Mouse (Mus musculus) megakaryocyte, adult 5-6 weeks (primary cell): ENCODE results near the gene Gcnt2. TPM values are rescaled to one million over a fixed set of nuclear protein-coding genes. Genes with fewer than 3 reads are reported as not detected.
A peak's percentile ranks its signal among the peaks of the same experiment; 100 is the strongest.

Source experiments
- ATAC-seq: 2 replicates; pipeline ENCODE4 v1.8.0; 2016; ENCODE audit warnings: mild to moderate bottlenecking, inconsistent platforms; ENCODE audit not compliant: poor library complexity, severe bottlenecking
- total RNA-seq, 2 experiments: library from RNA; stranded (forward) in 1 of 2; stranded (reverse) in 1 of 2; fragments of 153-499, 151-499 nt in 1 of 2; fragments of 221-1000, 200-1000 nt in 1 of 2; gene quantifications; 2 replicates each; pipeline versions ENCODE4 v1.2.3 to v1.2.4; 2015 to 2017

Gcnt2 gene
- total RNA-seq, 2 experiments from 2014 or later = 11.7 to 23.6 TPM

DNA sequence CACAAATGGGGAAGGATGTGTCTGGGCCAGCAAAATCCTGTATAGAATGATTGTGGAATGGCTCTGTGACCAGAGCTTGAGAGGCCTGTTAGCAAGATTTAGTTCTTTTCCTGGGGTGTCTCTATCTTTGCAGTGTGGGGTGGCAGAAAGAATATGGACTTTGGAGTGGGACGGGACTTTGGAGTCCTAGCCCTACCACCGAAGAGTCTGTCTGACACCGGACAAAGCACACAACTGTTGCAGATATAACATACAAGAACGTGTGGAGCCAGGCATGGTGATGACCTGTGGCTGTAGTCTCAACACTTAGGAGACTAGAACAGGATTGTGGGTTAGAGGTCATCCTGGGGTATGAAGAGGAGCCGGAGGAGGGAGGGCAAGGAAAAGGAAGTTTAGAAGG, 73.0 kb downstream of the Gcnt2 start:
- ATAC-seq = no peak

DNA sequence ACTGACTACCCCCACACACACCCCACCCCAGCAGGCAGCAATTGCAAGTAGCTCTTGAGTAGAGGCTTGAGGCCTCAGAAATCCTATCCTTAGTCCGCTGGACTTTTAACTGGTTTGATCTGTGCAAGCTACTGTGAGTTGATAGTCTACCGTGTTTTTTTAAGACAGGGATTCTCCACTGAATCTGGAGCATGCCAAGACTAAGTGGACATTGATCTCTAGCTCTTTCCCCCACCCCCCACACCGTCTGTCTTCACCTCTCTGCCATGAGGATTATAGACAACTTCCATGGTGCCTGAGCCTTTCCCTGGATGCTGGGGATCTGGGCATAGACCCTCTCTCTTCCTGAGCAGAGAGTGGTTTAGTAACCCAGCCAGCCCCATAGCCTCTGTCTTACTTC, 74.8 kb downstream of the Gcnt2 start:
- ATAC-seq = no peak

DNA sequence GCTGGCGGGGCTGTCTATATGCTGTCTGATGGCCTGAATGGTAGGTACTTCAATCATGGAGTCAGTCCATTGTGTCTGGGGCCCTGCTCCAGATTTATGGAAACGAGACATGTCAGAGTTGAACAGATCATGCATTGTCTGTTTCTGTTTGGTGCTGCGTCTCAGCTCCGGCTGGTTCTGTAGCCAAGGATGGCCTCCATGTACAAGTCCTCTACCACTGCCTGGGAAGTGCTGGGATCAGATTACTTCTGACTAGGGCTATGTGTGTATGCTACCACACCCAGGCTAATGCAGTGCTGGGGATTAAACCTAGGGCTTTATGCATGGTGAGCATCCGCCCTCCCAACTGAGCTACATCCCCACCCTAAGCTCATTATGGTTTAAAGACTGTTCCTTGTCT, 78.0 kb downstream of the Gcnt2 start:
- no peak for ATAC-seq

DNA sequence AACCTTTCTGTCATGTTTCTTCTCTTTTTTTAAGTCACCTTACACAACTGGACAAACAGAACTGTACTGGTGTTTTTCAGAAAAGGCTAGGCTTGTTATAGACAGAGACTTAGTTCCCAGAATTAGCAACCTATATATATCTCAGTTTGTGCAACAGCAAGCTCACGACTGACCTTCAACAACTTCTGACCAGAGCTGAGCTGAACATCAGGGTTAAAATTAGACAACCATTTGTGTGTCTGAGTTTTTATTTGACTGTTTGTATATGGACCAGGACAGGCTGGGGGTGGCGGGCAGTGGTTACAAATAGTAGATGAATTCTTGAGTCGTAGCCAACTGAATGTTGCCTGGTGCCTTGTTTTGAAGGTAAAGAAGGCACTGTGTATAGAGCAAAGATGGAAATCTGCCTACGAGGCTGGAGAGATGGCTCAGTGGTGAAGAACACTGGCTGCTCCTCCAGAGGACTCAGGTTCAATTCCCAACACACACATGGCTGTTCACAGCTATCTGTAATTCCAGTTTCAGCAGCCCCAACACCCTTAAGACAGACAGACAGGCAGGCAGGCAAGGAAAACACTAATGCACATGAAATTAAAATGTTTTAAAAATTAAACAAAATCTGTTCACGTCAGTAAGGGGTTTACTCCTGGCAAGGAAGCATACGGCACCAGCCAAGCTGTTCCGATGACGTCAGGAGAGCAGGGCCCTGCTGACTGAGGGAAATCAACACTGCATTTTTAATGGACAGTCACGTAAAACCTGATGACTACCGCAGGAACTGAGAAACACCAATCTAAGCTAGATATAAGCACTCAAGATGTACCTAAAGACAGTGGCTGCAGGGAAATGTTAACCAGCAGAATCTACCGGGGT, 79.2 kb downstream of the Gcnt2 start:
- ATAC-seq = no peak

DNA sequence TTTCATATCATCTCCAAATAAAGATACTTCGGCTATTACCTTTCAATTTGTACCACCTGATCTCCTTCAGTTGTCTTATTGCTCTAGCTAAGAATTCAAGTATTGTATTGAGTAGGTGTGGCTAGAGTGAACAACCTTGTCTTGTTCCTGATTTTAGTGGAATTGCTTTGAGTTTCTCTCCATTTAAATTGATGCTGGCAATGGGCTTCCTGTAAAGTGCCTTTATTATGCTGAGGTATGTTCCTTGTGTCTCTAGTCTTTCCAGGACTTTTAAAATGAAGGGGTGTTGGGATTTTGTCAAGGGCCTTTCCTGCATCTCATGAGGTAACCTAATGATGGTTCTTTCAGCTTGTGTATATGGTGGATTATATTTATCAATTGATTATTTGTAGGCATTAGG, 83.5 kb downstream of the Gcnt2 start:
- no peak for ATAC-seq

DNA sequence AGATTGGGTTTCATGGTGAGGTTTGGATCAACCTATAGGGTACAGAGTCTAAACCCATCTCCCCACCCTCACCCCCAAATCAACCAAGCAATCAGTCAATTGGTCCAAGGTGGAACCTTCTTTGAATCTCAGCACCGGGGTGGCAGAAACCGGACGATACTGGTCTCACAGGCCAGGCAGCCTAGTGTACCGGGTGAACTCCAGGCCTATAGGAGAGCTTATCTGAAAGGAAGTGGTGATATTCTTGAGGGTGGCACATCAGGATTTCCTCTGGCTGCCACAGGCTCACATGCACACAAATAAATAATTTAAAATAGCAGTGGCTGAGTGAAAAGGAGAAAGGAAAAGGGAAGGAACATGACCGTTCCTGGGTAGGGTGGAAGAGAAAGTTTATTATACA, 84.4 kb downstream of the Gcnt2 start:
- peak; percentile 38 for ATAC-seq

DNA sequence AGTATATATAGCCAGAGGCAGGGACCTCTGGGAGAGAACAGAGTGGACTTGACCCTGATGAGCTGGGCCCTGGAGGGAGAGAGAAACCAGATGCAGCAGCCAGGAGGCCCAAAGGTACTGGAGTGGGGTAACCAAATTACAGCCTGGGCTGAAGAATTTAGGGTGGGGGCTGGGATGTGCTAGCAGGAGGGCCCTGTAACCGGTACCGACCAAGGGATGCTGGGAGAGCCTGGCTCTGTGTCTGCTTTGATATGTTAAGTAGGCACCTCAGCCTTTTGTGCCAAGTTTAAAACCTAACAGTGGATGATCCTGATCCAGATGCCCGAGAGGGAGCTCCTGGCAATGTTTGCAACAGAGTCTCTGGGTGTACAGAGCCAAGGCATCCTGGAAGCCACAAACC, 84.8 kb downstream of the Gcnt2 start:
- ATAC-seq = no peak; the same call in 1 of the 2 replicates

DNA sequence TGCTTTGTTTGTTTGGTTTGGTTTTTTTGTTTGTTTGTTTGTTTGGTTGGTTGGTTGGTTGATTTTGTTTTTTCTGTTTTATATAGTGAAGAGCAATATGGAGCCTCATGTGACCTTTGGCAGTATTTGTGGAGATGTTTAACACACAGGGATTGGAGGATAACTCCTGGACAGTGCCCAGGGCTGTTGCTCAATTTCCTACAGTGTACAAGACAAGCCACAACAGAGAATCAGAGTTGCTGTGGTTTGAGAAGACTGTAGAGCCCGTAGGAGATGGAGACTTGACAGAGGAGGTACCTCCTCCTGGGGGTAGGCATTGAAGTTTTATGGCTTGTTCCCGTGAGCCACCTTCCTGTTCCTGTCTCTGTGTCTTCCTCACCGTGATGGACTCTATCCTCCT, 87.0 kb downstream of the Gcnt2 start:
- 0 out of 2 replicates have a peak, but pooled peaks have one; percentile 30 for ATAC-seq

DNA sequence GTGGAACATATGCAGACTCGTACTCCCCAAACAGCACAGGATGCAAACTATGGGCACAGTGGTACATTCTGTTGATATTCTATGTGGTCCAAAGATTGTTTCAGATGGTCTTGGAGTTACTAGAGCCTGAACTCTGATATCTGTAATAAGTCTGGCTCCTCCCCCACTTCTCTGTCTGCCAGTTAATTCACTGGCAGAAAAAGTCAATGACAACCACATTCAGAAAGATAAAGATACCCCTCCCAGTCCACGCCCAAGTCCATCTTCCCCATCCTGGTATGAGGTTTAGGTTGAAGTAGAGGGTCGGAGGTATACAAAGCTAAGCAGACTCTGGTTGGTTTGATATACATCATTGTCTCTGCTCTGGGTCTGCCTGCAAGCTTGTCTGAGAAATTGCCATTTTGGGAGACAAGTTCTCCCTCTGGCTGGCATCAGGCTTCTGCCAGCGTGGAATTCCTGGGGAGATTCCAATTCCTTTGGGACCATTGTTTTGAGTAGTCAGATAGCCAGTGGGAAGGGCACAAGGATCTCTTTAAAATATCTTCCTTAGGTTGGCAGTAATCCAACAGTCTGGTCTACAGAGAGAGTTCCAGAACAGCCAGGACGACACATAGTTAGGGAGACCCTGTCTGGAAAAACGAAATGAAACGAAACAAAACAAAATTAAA, 88.1 kb downstream of the Gcnt2 start:
- ATAC-seq = no peak

DNA sequence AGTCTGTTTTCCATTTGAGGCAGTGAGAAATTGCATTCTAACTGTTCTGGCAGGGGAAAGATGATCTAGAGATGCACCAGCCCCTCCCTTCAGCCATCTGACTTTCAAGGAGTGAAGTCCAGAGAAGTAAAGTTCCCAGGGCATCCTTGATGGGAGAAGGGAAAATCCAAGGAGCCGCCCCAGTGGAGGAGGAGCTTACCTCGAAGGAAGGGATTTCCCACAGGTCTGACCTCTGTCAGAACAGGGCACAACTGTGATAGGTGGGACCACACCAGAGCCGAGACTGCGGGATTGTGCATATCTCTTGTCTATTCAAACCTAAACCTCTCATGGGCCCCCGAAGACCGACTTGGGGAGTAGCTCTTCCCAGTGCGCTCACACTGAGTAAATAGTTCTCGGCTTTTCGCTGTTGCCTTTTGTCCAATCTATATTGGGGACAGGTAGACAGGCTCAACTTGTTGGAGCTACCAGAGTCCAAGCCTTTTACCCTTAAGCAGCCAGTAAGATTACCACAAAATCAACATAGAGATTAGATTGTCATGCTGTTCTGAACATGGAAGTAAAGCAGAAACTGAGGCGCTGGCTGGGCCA, 91.9 kb downstream of the Gcnt2 start:
- no peak for ATAC-seq

DNA sequence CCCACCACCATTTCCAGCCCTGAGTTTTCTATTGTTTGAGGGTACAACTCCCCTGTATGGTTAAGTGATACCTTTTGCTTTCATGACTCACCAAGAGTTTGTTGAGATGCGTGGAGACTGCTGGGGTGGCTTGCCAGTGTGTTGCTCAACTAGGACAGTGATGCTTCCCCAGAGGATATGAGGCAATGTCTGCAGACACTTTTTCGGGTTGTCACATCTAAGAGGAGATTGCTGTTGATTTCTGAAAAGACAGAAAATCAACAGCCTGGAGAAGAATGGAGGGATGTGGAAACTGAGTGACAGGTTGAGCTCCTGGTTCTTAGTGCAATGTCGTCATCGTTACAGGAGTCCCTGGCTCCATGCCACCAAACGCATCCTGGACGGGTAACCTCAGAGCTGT, 93.7 kb downstream of the Gcnt2 start:
- ATAC-seq = peak; percentile 98

DNA sequence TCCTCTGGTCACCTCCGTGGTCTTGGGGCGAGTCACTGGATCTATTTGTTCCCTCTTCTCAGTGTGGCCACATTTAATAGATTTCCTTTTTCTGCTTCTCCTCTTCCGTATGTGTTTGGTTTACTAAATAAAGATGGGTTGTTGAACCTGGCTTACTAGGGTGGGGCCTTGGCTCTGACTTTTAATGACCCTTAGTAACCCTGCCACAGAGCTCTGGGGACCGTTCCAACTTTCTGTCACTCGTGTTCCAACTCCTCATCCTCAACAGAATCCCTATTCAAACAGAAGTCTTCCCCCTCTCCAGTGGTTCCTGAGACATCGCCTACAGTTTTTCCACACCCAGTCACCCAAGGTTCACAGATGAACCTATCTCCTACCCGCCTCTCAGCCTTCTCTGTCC, 96.2 kb downstream of the Gcnt2 start:
- no peak for ATAC-seq

DNA sequence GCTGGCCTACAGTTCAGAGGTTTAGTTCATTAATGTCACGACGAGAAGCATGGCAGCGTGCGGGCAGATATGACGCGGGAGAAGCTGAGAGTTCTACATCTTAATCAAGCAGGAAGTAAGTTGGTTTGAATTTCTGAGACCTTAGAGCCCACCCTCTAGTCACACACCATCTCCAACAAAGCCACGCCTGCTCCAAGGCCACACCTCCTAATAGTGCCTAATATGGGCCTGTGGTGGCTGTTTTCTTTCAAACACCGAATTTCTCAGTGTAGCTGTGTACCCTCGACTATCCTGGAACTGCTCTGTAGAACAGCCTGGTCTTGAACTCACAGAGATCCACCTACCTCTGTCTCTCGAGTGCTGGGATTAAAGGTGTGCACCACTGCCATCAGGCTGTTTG, 108.1 kb downstream of the Gcnt2 start:
- ATAC-seq = no peak

DNA sequence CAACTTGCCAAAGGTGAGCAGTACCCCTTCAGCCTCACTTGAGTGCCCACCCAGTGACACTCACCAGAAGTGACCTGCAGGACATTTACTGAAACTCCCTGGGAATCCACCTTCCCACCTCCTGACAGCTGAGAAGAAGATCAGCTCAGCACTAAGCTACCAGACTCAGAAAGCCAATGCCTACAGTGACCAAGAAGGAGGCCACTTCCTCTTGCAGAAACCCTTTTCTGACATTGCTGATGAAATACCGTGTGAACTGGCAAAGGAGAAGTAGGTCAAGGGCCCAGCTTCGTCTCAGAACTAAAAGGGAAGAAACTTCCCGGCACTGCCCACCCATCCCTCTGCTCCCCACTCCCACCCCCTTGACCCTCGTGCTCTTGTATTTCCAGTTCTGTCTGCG, 109.0 kb downstream of the Gcnt2 start:
- ATAC-seq = peak; percentile 83

DNA sequence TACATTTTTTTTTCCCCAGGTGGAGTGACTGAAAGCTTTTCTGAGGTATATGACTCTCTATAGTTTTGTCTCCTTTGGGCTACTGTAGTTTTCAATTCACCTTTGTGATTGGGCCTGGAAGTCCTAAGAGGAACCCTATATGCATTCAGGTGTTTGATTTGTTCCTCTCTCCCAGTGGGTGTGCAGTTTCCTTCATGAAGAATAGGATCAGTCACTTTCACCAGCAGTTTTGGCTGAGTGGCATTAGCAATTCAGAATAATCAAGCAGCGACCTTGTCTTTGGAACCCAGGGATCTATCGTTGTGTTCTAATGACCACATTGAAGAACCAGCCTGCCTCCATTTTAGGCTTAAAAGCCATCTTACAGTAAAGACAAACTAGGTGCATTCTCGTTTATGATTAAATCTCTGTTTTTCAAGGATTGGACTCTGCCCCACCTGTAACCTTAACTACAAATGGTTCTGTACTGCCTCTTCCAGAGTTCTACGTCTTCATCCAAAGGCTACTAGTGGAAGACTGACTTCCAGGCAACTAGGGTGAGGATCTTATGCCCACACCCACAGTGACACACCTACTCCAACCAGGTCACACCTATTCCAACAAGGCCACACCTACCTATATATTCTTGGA, 110.3 kb downstream of the Gcnt2 start:
- no peak for ATAC-seq

DNA sequence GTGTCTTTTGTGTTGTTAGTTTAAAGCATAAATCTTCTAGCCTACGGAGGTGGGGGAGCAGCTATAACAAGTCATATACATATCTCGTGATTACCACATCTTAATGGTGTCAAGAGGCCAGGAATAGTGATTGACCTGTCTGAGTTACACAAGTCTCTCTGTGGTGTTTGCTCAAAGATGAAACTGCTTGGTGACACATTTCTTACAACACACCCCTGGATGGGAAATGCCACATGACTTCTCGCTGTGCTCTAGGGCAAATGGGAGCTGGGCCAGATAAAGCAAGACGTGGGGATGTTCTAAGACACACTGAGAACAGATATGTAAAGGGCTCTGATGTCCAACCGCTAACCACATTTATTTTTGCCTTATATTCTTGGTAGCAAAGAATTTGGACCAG, 111.7 kb downstream of the Gcnt2 start:
- ATAC-seq = peak; percentile 83

DNA sequence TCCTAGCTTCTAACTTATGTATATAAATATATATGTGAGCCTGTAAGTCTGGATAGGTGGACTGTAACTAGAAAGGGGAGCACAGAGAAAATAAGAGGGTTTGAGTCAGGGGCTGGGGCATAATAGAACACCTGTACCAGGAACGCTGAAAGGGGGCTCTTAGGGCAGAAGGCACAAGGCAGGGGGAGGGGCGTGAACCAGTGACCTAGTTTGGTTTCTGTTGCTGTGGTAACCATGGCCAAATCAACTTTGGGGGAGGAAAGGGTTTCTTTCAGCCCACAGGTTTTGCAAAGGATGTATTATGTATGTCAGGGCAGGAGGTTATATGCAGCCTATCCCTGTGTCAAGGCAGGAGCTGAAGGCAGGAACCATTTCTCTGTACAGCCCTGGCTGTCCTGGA, 112.3 kb downstream of the Gcnt2 start:
- no peak for ATAC-seq

DNA sequence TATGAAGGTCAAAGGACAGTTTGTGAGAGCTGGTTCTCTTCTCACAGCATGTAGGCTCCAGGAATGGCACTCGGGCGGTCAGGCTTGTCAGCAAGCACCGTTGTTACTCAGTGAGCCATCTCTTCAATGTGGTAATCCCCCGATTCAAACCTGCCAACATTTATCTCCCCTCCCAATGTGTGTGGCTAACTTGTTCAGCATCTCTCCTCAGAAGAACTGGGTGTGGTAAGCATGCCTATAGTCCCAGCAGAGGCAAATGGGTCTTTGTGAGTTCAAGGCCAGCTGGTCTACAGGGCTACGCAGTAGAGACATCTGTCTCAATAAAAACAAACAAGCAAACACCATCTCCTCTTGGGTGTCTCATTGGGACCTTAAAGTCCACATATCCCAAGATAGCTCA, 113.4 kb downstream of the Gcnt2 start:
- no peak for ATAC-seq

DNA sequence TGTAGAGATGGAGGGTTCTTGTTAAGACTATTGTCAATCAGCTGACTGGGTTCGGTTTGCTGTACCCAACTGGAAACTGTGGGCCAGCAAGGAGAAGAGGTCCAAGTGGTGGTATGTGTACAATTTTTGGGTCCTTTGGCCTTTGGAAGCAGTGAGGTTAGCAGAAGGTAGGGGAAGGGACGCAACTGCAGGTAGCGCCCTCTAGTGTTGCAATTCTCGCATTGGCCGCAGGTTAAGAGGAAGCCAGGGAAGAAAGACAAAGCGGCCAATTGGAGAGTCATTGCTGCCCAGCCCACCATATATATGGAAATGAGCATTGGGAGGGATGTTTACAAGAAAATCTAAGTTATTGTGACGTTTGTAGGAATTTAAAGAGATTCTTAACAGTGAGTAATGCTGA, 118.1 kb downstream of the Gcnt2 start:
- ATAC-seq = peak; percentile 95

DNA sequence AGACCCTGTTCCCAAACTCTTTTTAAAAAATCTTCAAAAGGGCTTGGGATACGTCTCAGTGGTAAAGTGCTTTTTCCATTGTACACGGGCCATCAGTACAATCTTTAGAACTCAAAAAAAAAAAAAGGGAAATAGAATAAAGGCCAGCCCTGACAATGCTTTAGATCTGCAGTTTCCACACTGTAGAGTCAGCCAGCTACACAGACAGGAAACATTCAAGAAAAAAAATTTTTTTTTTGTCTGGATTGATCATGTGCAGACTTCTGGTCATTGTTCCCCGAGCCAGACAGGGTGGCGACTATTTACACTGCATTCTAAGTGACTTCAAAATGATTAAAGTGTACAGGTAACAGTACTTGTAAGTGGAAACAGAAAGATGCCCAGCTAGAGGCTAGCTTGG, 119.1 kb downstream of the Gcnt2 start:
- peak; percentile 26; the same call in 1 of the 2 replicates for ATAC-seq

DNA sequence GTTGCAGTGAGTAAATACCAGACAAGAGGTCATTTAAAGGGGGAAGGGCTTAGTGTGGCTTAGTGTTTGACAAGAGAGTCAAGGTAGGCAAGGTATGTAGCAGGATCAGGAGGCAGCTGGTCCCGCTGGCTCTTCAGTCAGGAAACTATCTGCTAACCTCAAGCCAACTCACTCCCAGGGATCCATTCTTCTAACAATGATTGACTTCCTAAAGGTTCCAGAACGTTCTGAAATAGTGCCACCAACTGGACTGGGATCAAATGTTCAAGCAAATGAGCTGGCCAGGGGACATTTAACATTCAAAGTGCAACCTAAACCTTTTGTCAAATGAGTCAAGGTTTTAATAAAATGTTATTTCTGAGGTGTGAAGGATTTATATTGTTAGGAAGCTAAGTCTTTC, 119.8 kb downstream of the Gcnt2 start:
- no peak for ATAC-seq

DNA sequence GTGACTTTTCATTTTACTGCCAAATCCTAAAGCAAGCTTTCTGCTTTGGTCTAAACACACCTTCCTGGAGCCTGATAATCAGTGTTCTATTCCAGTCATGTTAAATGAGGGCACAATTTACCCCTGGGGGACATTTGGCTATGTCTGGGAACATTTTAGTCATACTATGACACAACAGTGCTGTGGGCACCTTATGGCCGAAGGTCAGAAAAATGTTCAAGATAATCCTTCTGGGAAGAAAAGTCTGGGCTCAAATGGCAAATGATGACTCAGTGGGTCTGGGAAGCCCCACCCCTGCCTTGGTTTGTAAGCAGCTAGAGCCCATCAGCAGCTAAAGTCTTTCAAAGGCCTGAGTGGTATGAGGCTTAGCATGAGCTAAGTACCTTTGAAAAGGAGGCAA, 123.2 kb downstream of the Gcnt2 start:
- ATAC-seq = no peak
